Mouse (Mus musculus) hematopoietic stem cell, adult 5-6 weeks (primary cell): ENCODE results near the gene Sost. TPM values are rescaled to one million over a fixed set of nuclear protein-coding genes. Genes with fewer than 3 reads are reported as not detected.

ENCODE experiments used
- ATAC-seq, 2 experiments: fragments of 125-278 bp in 1 of 2; replicated peaks in 1 of 2; 2 replicates each; pipeline ENCODE4 v1.8.0; 2016 to 2017; ENCODE audit warnings: inconsistent platforms in 2 of 2, mild to moderate bottlenecking in 2 of 2, moderate number of reproducible peaks in 2 of 2, low read depth in 1 of 2, moderate TSS enrichment in 1 of 2; ENCODE audit not compliant: low FRiP score in 2 of 2, poor library complexity in 2 of 2, severe bottlenecking in 2 of 2, insufficient read depth in 1 of 2, low TSS enrichment in 1 of 2
- total RNA-seq: library from RNA; stranded (forward); fragments of 172-1452, 232-1000 nt; gene quantifications from 2 replicates; pipeline ENCODE4 v1.2.3, GENCODE M21; 2017

The Sost gene
- total RNA-seq, 1 experiment from 2014 or later: not detected

DNA sequence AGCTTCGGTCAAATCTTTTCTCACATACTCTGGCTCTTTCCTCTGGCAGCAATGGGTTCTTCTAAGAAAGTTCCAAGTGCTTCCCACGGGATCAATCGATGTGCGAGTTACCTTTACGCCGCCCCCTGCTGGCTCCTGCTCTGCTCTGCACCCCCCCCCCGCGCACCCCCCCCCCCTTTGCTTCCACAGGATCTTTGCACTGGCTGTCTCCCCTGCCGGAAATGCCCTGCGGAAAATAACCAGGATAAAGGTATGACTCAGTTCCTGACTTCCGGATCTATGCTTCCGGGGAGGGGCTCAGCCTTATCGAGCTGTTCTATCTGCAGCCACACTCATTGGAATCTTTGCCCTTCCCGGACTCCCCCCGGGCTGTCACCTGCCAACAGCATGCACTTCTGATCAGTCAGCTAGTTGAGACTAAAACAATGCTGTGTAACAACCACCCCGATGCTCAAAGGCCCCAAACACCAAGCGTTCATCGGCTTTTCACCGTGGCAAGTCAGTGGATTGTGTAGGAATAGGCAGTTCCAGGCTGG lies 42.3 kb downstream of the Sost start:
- ATAC-seq: no peak

- ATAC-seq: no peak
Measured at GRCm38 (mm10) chr11:101923988-101924387, 42.8 kb downstream of the Sost start.

DNA sequence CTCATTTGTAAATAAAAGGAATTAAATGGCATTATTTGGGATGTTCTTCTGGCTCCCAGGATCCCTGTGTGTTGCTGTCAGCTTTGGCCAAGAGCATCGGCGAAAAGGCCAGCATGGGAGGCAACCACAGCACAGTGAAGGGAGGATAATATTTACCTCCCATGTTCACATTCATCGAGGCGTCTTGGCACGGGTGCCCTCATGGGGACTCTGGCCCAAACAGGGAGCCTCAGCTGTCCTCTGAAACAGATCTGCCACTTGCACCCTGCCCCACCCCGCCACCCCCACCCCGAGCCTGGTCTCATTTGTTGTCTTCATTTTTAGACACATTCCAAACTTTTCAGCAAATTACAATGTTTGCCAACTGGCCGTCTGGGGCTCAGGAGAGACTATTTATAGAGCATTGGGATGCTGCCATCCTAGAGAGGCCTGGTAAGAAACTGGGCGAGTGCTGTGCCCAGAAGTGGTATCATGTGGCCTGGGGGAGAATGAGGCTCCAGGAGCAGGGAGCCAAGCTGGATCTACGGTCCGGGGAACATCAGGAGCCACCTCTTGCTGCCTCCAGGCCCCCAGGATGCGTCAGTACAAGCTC lies 45.4 kb downstream of the Sost start:
- ATAC-seq: no peak

DNA sequence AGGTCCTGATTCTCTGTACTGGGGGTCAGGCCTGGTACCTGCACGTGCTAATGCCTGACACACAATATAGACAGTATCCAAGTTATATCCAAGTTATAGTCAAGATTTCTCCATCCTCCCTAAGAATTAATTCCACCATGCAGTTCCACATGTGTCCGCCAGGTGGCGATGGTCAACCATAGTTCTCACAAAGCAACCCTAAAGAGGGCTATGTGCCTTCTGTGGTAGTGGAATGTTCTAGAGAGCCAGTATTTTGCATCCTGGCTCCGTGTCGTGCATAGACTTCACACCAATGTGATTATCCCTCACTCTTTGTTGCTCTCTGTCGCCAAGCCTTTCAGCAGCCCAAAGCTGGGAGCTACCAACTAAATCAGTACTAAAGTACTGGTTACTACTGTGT lies 47.2 kb downstream of the Sost start:
- peak; percentile 65 to 74; a peak in 3 of 4 replicates for ATAC-seq

DNA sequence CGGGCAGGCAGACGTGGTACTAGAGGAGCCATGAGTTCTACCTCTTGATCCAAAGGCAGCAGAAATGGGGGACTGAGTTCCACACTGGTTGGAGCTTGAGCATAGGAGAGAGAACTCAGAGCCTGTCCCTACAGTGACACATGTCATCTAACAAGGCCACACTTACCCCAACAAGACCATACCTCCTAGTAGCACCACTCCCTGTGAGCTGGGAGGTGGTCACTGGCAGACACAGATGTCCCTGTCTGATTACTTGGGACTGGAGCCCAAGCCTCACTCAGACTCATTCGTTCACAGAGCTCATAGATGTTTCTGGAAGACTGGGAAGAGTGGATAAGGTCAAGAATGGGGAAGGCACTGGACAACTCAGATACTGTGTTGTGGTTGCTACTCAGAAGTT lies 48.2 kb downstream of the Sost start:
- no peak for ATAC-seq

DNA sequence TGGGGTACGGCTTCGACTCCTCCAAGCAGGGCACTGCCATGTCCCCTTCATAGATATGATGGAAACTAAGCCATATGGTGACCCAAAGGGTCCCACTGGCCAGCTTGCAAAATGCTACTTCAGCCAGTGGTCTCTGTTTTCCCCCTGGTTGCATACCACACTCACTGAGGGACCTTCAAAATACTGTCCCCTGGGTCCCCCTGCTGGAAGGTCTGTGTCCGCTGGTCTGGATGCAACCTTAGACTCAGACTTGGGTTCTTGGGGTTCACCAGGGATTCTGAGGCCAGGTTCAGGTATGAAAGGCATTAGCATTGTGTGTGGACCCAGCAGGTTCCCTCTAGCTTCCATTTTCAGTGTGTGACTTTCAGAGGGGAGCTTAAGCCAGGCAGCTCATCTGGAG lies 50.0 kb downstream of the Sost start:
- ATAC-seq: no peak

- ATAC-seq: no peak
Measured at GRCm38 (mm10) chr11:101913591-101913990, 53.2 kb downstream of the Sost start.

Other genes with a start within 250 kb of the Sost start
- gene Dhx8, start 234.1 kb downstream of the Sost start, total RNA-seq: 33.5 and 52.1 TPM in 2 replicates
- not detected in 2 replicates for gene Etv4, start 181.6 kb downstream of the Sost start, total RNA-seq
- not detected in 2 replicates for gene Meox1, start 72.6 kb downstream of the Sost start, total RNA-seq
- gene Cfap97d1, start 17.3 kb upstream of the Sost start, total RNA-seq: not detected in 2 replicates
- gene Dusp3, start 20.0 kb upstream of the Sost start, total RNA-seq: 3.1 and 3.3 TPM in 2 replicates
- 0.19 and 0.40 TPM in 2 replicates for gene Mpp3, start 61.4 kb upstream of the Sost start, total RNA-seq
- not detected in 2 replicates for gene Cd300lg, start 74.5 kb upstream of the Sost start, total RNA-seq
- 0.13 and 4.1 TPM in 2 replicates for gene Mpp2, start 121.5 kb upstream of the Sost start, total RNA-seq
- gene Ppy, start 134.3 kb upstream of the Sost start, total RNA-seq: not detected in 2 replicates
- gene Pyy, start 140.8 kb upstream of the Sost start, total RNA-seq: not detected in 2 replicates
- 0.31 and 0.65 TPM in 2 replicates for gene Nags, start 178.5 kb upstream of the Sost start, total RNA-seq
- 13.6 and 14.8 TPM in 2 replicates for gene Tmem101, start 189.4 kb upstream of the Sost start, total RNA-seq
- 50.5 and 74.3 TPM in 2 replicates for gene Lsm12, start 218.3 kb upstream of the Sost start, total RNA-seq
- gene G6pc3, start 222.6 kb upstream of the Sost start, total RNA-seq: 27.8 and 42.7 TPM in 2 replicates